Comparison of ENCODE assay signal across 12 mouse cellular contexts in the genomic region with DNA sequence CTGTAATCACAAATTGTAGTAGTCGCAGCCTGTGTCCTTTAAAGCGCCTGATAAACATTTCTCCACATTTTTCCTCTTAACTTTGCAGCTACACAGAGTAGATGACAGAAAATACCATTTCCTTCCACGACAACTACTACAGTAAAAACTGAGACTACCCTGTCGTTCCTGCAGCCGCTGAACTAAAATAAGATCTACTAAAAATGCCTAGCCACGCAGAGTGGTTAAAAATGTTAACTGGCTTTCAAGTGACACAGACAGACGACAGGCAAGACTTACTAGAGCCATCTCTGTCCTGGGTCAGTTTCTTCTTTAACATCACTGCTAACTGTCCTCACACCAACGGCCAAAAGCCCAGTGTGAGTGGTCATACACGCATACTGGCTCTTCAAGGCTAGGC. TPM values are rescaled to one million over a fixed set of nuclear protein-coding genes. Genes with fewer than 3 reads are reported as not detected.
DNase-seq lines count a peak whose midpoint lies in the region; ATAC-seq lines count a peak whose summit lies in the region.
"Had no signal": no experiment of that assay in that cellular context is flagged by ENCODE, and none has a peak within 500 bp of the region (broad histone marks: within the 10 kb centered on the region; RNA-seq: fewer than 3 reads in every experiment).

No protein-coding gene starts in this region.

- H3K9ac ChIP-seq in heart, embryonic 12.5 days = no peak overlapping the region; the same call in 1 of the 2 replicates
- H3K9ac ChIP-seq in neural tube, embryonic 11.5 days (ENCODE audit: low read length) = no peak overlapping the region
- H3K9ac ChIP-seq in hindbrain, embryonic 14.5 days = peak overlapping the region; percentile 6; the same call in 1 of the 2 replicates
- H3K9ac ChIP-seq in neural tube, embryonic 15.5 days (replicated peaks) = no peak overlapping the region
- H3K9ac ChIP-seq: lung, embryonic 15.5 days had no signal

- peak overlapping the region; percentile 59; the same call in 1 of the 2 replicates for H3K27ac ChIP-seq in heart, embryonic 12.5 days (ENCODE audit: poor library complexity, severe bottlenecking)
- peak overlapping the region; percentile 42; the same call in 1 of the 2 replicates for H3K27ac ChIP-seq in neural tube, embryonic 11.5 days (ENCODE audit: low read depth, low read length)
- peak overlapping the region; percentile 68 for H3K27ac ChIP-seq in hindbrain, embryonic 14.5 days
- H3K27ac ChIP-seq in neural tube, embryonic 15.5 days (replicated peaks) = no peak overlapping the region
- H3K27ac ChIP-seq: limb, embryonic 13.5 days; lung, embryonic 15.5 days had no signal

- H3K27me3 ChIP-seq in heart, embryonic 12.5 days (replicated peaks) = no peaks in the 10 kb centered on the region
- H3K27me3 ChIP-seq in neural tube, embryonic 11.5 days (ENCODE audit: control insufficient read depth, insufficient read depth, low read length) = no peaks in the 10 kb centered on the region
- no peaks in the 10 kb centered on the region for H3K27me3 ChIP-seq in hindbrain, embryonic 14.5 days (ENCODE audit: control insufficient read depth, insufficient read depth, low read length)
- no peaks in the 10 kb centered on the region for H3K27me3 ChIP-seq in neural tube, embryonic 15.5 days (replicated peaks)
- H3K27me3 ChIP-seq: limb, embryonic 13.5 days; lung, embryonic 15.5 days; Patski had no signal

- no peaks in the 10 kb centered on the region for H3K36me3 ChIP-seq in heart, embryonic 12.5 days
- no peaks in the 10 kb centered on the region for H3K36me3 ChIP-seq in neural tube, embryonic 11.5 days (ENCODE audit: control insufficient read depth, insufficient read depth, low read length)
- no peaks in the 10 kb centered on the region; the same call in 1 of the 2 replicates for H3K36me3 ChIP-seq in hindbrain, embryonic 14.5 days (replicated peaks; ENCODE audit: control insufficient read depth, insufficient read depth)
- 0 out of 2 replicates have a peak, but pooled peaks cover 4% of the 10 kb centered on the region for H3K36me3 ChIP-seq in neural tube, embryonic 15.5 days
- H3K36me3 ChIP-seq: lung, embryonic 15.5 days had no signal

- H3K4me2 ChIP-seq in heart, embryonic 12.5 days = peak overlapping the region; percentile 26
- no peak overlapping the region for H3K4me2 ChIP-seq in neural tube, embryonic 11.5 days (ENCODE audit: low read depth)
- H3K4me2 ChIP-seq in hindbrain, embryonic 14.5 days (replicated peaks) = peak overlapping the region; percentile 41
- H3K4me2 ChIP-seq in neural tube, embryonic 15.5 days = peak overlapping the region; percentile 48

- no peak for DNase-seq in heart, postnatal 25 days (ENCODE audit: low spot score)
- no peak for DNase-seq in neural tube, embryonic 11.5 days (ENCODE audit: low spot score)
- no peak for DNase-seq in neural tube, embryonic 10.5 days (ENCODE audit: extremely low spot score, low spot score)
- DNase-seq in hindbrain, embryonic 14.5 days (ENCODE audit: low spot score) = no peak
- DNase-seq: adrenal gland, postnatal 14 days had no signal

- no peak for ATAC-seq in heart, embryonic 12.5 days (ENCODE audit: insufficient number of reproducible peaks, low FRiP score)
- no peak for ATAC-seq in neural tube, embryonic 11.5 days (ENCODE audit: insufficient read depth, low FRiP score, low TSS enrichment)
- no peak for ATAC-seq in hindbrain, embryonic 14.5 days (ENCODE audit: low FRiP score)
- ATAC-seq in neural tube, embryonic 15.5 days (ENCODE audit: low FRiP score) = no peak
- no peak for ATAC-seq in activated CD4-positive, CD25-positive, alpha-beta regulatory T cell, adult 4 months
- ATAC-seq in granulocyte monocyte progenitor cell, adult 5-6 weeks (replicated peaks; ENCODE audit: poor library complexity, severe bottlenecking) = no peak
- ATAC-seq: Patski had no signal

- 25% methylated on average over 9 of the region's 9 CpGs for WGBS in heart, embryonic 12.5 days
- 50% methylated on average over 9 of the region's 9 CpGs for WGBS in neural tube, embryonic 11.5 days
- WGBS in hindbrain, embryonic 14.5 days = 39% methylated on average over 9 of the region's 9 CpGs
- 33% methylated on average over 9 of the region's 9 CpGs for WGBS in neural tube, embryonic 15.5 days

- H3K9me3 ChIP-seq in heart, embryonic 12.5 days (replicated peaks) = no peaks in the 10 kb centered on the region
- no peaks in the 10 kb centered on the region for H3K9me3 ChIP-seq in neural tube, embryonic 11.5 days (ENCODE audit: control insufficient read depth, low read length)
- H3K9me3 ChIP-seq in hindbrain, embryonic 14.5 days (ENCODE audit: control insufficient read depth, low read length) = no peaks in the 10 kb centered on the region
- H3K9me3 ChIP-seq in neural tube, embryonic 15.5 days (replicated peaks) = no peaks in the 10 kb centered on the region
- H3K9me3 ChIP-seq: limb, embryonic 13.5 days; lung, embryonic 15.5 days had no signal

- intact Hi-C loops in heart, postnatal 25 days (cut with DNase I) = no loop called here

- H3K4me1 ChIP-seq in heart, embryonic 12.5 days (replicated peaks) = peaks cover 42% of the 10 kb centered on the region
- peaks cover 20% of the 10 kb centered on the region for H3K4me1 ChIP-seq in neural tube, embryonic 11.5 days (ENCODE audit: control insufficient read depth, insufficient read depth, low read length)
- H3K4me1 ChIP-seq in hindbrain, embryonic 14.5 days (replicated peaks; ENCODE audit: control insufficient read depth, insufficient read depth, low read length) = peaks cover 51% of the 10 kb centered on the region
- peaks cover 51% of the 10 kb centered on the region for H3K4me1 ChIP-seq in neural tube, embryonic 15.5 days

- no peak overlapping the region for H3K4me3 ChIP-seq in heart, embryonic 12.5 days
- no peak overlapping the region for H3K4me3 ChIP-seq in neural tube, embryonic 11.5 days (ENCODE audit: low read depth, low read length)
- no peak overlapping the region for H3K4me3 ChIP-seq in hindbrain, embryonic 14.5 days (replicated peaks; ENCODE audit: low read length)
- no peak overlapping the region for H3K4me3 ChIP-seq in neural tube, embryonic 15.5 days (replicated peaks)
- H3K4me3 ChIP-seq: lung, embryonic 15.5 days had no signal

RNA-seq across cellular contexts. Expression of a gene that starts 5.4 kb away (rescaled TPM):
- polyA plus RNA-seq in heart, embryonic 12.5 days (2016; fragmentation: Nextera tagmentation; extraction: Ambion mirVana) = 47.4 and 50.0 TPM in 2 replicates
- 10 to 100 TPM; 13.0 to 16.6 TPM for total RNA-seq in heart, postnatal 25 days (2021)
- 137 and 138 TPM in 2 replicates for polyA plus RNA-seq in neural tube, embryonic 11.5 days (2014; fragmentation: Nextera tagmentation; extraction: Ambion mirVana)
- 44.5 and 46.1 TPM in 2 replicates for polyA plus RNA-seq in hindbrain, embryonic 14.5 days (2014; fragmentation: Nextera tagmentation; extraction: Ambion mirVana)
- polyA plus RNA-seq in neural tube, embryonic 15.5 days (2015; fragmentation: Nextera tagmentation; extraction: Ambion mirVana) = 42.3 and 45.0 TPM in 2 replicates
- under 1 TPM in 1 of 2 experiments, not detected in 1; 0.56 TPM for polyA plus RNA-seq in activated CD4-positive, CD25-positive, alpha-beta regulatory T cell, adult 4 months (2017; shearing (Covaris generic))
- not detected in 2 replicates for total RNA-seq in granulocyte monocyte progenitor cell, adult 5-6 weeks (2014; fragmentation: Nextera tagmentation)
- total RNA-seq in granulocyte monocyte progenitor cell, adult 5-6 weeks (2017) = 0.22 and 0.26 TPM in 2 replicates

Comparison
In these comparisons a context has a peak if more than half of its experiments do, and no peak if none do; other contexts are left out.
1. RNA of a gene that starts 5.4 kb away (polyA plus RNA-seq): 137 to 138 TPM in neural tube, embryonic 11.5 days, 47.4 to 50.0 TPM in heart, embryonic 12.5 days, 44.5 to 46.1 TPM in hindbrain, embryonic 14.5 days and 42.3 to 45.0 TPM in neural tube, embryonic 15.5 days; 0.56 TPM in activated CD4-positive, CD25-positive, alpha-beta regulatory T cell, adult 4 months; every median in the first group is over 10 times any median in the second.